Mouse (Mus musculus) midbrain, embryonic 10.5 days (tissue): ENCODE data around the gene Rpl22l1. TPM values are rescaled to one million over a fixed set of nuclear protein-coding genes. Genes with fewer than 3 reads are reported as not detected.
"Not testable (repeated sequence)": the region's sequence is repeated elsewhere in the genome, so short reads cannot be mapped to it uniquely, and the experiment has no call there.

Experiments used
- DNase-seq: peaks from one replicate; pipeline ENCODE4 v3.0.0-alpha.2; 2017; ENCODE audit warnings: low spot score
- H3K27ac ChIP-seq: fragments of 300-500 bp; sonication (generic); replicated peaks from 2 replicates; pipeline ENCODE4 v1.5.1; 2016; ENCODE audit warnings: mild to moderate bottlenecking
- H3K27me3 ChIP-seq: fragments of 300-500 bp; sonication (generic); 2 replicates; pipeline ENCODE4 v1.6.1; 2016; ENCODE audit warnings: low read depth, mild to moderate bottlenecking; ENCODE audit not compliant: poor library complexity, severe bottlenecking
- H3K36me3 ChIP-seq: fragments of 300-500 bp; sonication (generic); 2 replicates; pipeline ENCODE4 v1.6.1; 2016; ENCODE audit warnings: mild to moderate bottlenecking, moderate library complexity
- H3K4me1 ChIP-seq: fragments of 300-500 bp; sonication (generic); 2 replicates; pipeline ENCODE4 v1.6.1; 2016
- H3K4me3 ChIP-seq: fragments of 300-500 bp; sonication (generic); 2 replicates; pipeline ENCODE4 v1.5.1; 2016; ENCODE audit warnings: mild to moderate bottlenecking, moderate library complexity
- H3K9me3 ChIP-seq: fragments of 300-500 bp; sonication (generic); replicated peaks from 2 replicates; pipeline ENCODE4 v1.6.1; 2016; ENCODE audit warnings: mild to moderate bottlenecking
- WGBS: fragments of 180-500 bp; shearing (Covaris S2); methylation state at CpG from one replicate; pipeline ENCODE4 v1.1.7; 2016; 5-methylcytosine and 5-hydroxymethylcytosine counted together
- polyA plus RNA-seq: library from polyadenylated mRNA; unstranded; fragments of >200 nt; fragmentation: Nextera tagmentation; extraction: Ambion mirVana; gene quantifications from 2 replicates; pipeline ENCODE4 v1.2.1, GENCODE M21; 2016

Gene Rpl22l1
- polyA plus RNA-seq: 264 and 327 TPM in 2 replicates

GRCm38 (mm10) chr3:28805301-28806097 lies at the start of gene Rpl22l1:
Gene Rpl22l1 (plus strand): TSS chr3:28805436.
- under 1% methylated on average over 72 of the region's 72 CpGs for WGBS
- peaks cover 29% of the 10 kb centered on the region for H3K36me3 ChIP-seq
- no peaks in the 10 kb centered on the region for H3K9me3 ChIP-seq
- peak within 1 kb of the TSS; percentile 96 for H3K27ac ChIP-seq
- peaks cover 15% of the 10 kb centered on the region for H3K4me1 ChIP-seq
- H3K4me3 ChIP-seq: peak within 1 kb of the TSS; percentile 90
- no peaks in the 10 kb centered on the region for H3K27me3 ChIP-seq
- DNase-seq: peak; percentile 98

DNA sequence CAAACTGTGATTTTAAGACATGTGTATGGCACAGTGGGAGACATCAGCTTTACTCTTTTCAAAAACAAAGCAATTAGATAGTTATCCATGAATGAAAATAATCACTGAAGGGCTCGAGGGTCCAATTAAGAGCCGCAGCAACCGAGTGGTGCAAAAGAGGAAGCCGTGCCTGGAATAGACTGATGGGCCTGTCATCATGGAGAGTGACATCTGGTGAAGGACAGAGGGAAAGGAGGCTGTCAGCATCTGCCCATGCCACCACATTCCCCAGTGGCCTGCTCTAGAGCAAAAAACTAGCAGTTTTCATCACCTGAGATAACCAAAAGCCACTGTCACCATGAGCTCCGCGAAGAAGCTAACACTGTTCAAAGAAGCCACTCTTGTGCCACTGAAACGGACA lies 49.8 kb upstream of the Rpl22l1 start:
- 90% methylated on average over 7 of the region's 7 CpGs for WGBS
- no peak overlapping the region for H3K27ac ChIP-seq
- no peaks in the 10 kb centered on the region for H3K27me3 ChIP-seq
- H3K9me3 ChIP-seq: no peaks in the 10 kb centered on the region
- DNase-seq: no peak
- H3K4me3 ChIP-seq: no peak overlapping the region
- no peaks in the 10 kb centered on the region for H3K36me3 ChIP-seq
- no peaks in the 10 kb centered on the region for H3K4me1 ChIP-seq

DNA sequence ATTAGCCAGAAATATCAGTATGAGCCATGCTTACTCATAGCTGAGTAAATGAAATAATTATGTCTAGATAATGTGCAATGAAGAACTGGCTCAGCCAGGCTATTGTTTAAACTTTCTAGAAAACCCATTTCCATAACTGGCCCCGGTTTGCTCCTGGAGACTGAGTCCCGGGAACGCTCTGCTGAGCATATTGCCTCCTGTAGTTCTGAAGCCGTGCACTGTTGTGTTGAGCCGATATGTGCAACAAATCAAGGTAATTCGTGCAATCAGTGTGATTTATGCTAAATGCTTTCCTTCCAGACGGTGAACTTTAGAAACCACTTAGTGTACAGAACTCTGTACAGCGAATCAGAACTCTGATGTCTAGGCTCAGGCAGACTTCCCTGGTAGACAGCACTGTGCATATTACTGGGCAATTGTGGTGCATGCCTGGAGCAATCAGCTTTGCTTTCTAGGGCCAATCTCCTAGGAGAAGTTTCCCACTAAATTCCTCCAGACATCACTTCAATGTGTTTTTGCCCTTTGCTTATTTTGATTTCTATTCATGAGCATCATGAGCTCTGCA lies 43.9 kb upstream of the Rpl22l1 start:
- H3K36me3 ChIP-seq: no peaks in the 10 kb centered on the region
- no peak overlapping the region for H3K4me3 ChIP-seq
- H3K9me3 ChIP-seq: no peaks in the 10 kb centered on the region
- no peak overlapping the region for H3K27ac ChIP-seq
- no peaks in the 10 kb centered on the region for H3K4me1 ChIP-seq
- WGBS: 92% methylated on average over 8 of the region's 8 CpGs
- no peak for DNase-seq
- H3K27me3 ChIP-seq: no peaks in the 10 kb centered on the region

- Histone ChIP-seq H3K4me3 (no peak overlapping the region), H3K27me3 (no peaks in the 10 kb centered on the region), H3K36me3 (no peaks in the 10 kb centered on the region), H3K4me1 (no peaks in the 10 kb centered on the region), H3K27ac (no peak overlapping the region), H3K9me3 (no peaks in the 10 kb centered on the region)
- WGBS: 89% methylated on average over 4 of the region's 4 CpGs
- DNase-seq: no peak
Measured at GRCm38 (mm10) chr3:28766935-28767334, 38.3 kb upstream of the Rpl22l1 start.

- no peaks in the 10 kb centered on the region for H3K36me3 ChIP-seq
- H3K9me3 ChIP-seq: no peaks in the 10 kb centered on the region
- WGBS: 82% methylated on average over 3 of the region's 3 CpGs
- no peaks in the 10 kb centered on the region for H3K27me3 ChIP-seq
- DNase-seq: no peak
- no peak overlapping the region for H3K27ac ChIP-seq
- no peaks in the 10 kb centered on the region for H3K4me1 ChIP-seq
- no peak overlapping the region for H3K4me3 ChIP-seq
Measured at GRCm38 (mm10) chr3:28768222-28768621, 37.0 kb upstream of the Rpl22l1 start.

DNA sequence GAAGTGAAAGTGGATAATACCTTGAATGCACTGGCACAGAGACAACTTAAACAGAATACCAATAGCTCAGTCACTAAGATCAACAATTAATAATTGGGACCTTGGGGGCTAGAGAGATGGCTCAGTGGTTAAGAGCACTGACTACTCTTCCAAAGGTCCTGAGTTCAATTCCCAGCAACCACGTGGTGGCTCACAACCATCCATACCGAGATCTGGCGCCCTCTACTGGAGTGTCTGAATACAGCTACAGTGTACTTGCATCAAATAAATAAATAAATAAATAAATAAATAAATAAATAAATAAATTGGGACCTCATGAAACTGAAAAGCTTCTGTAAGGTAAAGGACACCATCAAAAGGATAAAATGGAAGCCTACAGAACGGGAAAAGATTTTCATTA lies 32.3 kb upstream of the Rpl22l1 start:
- H3K27me3 ChIP-seq, DNase-seq, H3K36me3 ChIP-seq, H3K4me1 ChIP-seq, H3K9me3 ChIP-seq, H3K27ac ChIP-seq, H3K4me3 ChIP-seq: not testable (repeated sequence)
- WGBS: 55% methylated on average over 4 of the region's 4 CpGs

GRCm38 (mm10) chr3:28775361-28775760 lies 29.9 kb upstream of the Rpl22l1 start:
- H3K9me3 ChIP-seq: peaks cover 3% of the 10 kb centered on the region
- no peaks in the 10 kb centered on the region for H3K4me1 ChIP-seq
- WGBS: 89% methylated on average over 7 of the region's 7 CpGs
- peaks cover 12% of the 10 kb centered on the region for H3K27me3 ChIP-seq
- DNase-seq: no peak
- no peaks in the 10 kb centered on the region for H3K36me3 ChIP-seq
- H3K27ac ChIP-seq: no peak overlapping the region
- no peak overlapping the region for H3K4me3 ChIP-seq

- peaks cover 17% of the 10 kb centered on the region for H3K27me3 ChIP-seq
- H3K36me3 ChIP-seq: no peaks in the 10 kb centered on the region
- H3K4me3 ChIP-seq: no peak overlapping the region
- peaks cover 7% of the 10 kb centered on the region for H3K9me3 ChIP-seq
- no peak overlapping the region for H3K27ac ChIP-seq
- 86% methylated on average over 1 of the region's 1 CpGs for WGBS
- DNase-seq: no peak
- no peaks in the 10 kb centered on the region for H3K4me1 ChIP-seq
Measured at GRCm38 (mm10) chr3:28775958-28776357, 29.3 kb upstream of the Rpl22l1 start.

DNA sequence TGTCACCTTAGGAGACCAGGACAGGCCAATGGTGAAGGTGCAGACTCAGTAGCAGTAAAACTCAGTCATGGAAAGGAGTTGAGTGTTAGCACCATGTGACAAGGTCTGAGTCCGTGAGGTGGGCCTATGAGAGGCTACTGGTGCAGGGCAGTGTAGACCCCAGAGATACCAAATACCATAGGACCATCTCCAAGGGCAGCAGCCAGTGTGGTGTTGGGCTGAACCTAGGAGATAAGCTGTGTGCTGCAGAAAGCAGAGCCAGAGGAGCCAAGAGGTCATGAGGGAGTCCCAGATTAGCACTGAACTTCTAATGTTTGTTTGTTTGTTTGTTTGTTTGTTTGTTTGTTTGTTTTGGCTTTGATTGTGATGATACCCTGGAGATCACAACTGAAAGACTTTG lies 28.7 kb upstream of the Rpl22l1 start:
- H3K4me1 ChIP-seq: peaks cover 1% of the 10 kb centered on the region
- no peaks in the 10 kb centered on the region for H3K36me3 ChIP-seq
- 88% methylated on average over 1 of the region's 1 CpGs for WGBS

GRCm38 (mm10) chr3:28780511-28780910 lies 24.7 kb upstream of the Rpl22l1 start:
- 74% methylated on average over 9 of the region's 9 CpGs for WGBS
- Histone ChIP-seq H3K4me3 (peak overlapping the region; percentile 81), H3K27ac (no peak overlapping the region)

More for the DNA sequence above, 28.7 kb upstream of the Rpl22l1 start:
- no peak overlapping the region for H3K4me3 ChIP-seq
- no peak overlapping the region for H3K27ac ChIP-seq
- peaks cover 7% of the 10 kb centered on the region for H3K9me3 ChIP-seq
- H3K27me3 ChIP-seq: peaks cover 17% of the 10 kb centered on the region
- DNase-seq: no peak

DNA sequence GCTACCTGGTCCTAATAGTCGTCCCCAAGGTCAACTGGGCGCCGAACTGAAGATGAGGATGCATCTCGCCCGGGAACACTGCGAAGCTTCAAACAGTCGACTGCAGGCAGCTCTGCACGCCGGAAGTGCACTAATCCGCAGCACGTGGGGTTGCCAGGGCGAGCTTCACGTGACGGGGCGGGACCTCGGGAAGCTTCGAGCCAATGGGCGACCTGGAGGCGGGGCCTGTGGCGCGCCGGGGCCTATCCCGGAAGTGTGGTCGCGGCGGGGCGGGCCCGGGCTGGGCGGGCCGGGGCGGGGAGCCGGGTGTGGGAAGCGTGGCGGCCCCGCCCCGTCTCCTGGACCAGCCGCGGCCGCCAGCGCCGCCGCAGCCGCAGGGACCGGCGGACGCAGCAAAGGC lies 24.2 kb upstream of the Rpl22l1 start, which contains the start of gene Eif5a2:
Gene Eif5a2 (plus strand): TSS at position 283 of the 400 bp plus-strand sequence.
- Histone ChIP-seq H3K36me3 (no peaks in the 10 kb centered on the region), H3K4me3 (peak within 1 kb of the TSS; percentile 81), H3K27ac (peak within 1 kb of the TSS; percentile 81), H3K9me3 (peaks cover 7% of the 10 kb centered on the region), H3K4me1 (peaks cover 9% of the 10 kb centered on the region), H3K27me3 (peaks cover 33% of the 10 kb centered on the region)
- WGBS: 3% methylated on average over 46 of the region's 46 CpGs
- DNase-seq: peak; percentile 95

More at GRCm38 (mm10) chr3:28780511-28780910, 24.7 kb upstream of the Rpl22l1 start:
- Histone ChIP-seq H3K36me3 (no peaks in the 10 kb centered on the region), H3K4me1 (peaks cover 9% of the 10 kb centered on the region), H3K27me3 (peaks cover 33% of the 10 kb centered on the region), H3K9me3 (peaks cover 7% of the 10 kb centered on the region)
- DNase-seq: no peak

GRCm38 (mm10) chr3:28781422-28781821 lies 23.8 kb upstream of the Rpl22l1 start:
- Histone ChIP-seq H3K9me3 (peaks cover 7% of the 10 kb centered on the region), H3K36me3 (no peaks in the 10 kb centered on the region), H3K4me1 (peaks cover 9% of the 10 kb centered on the region), H3K4me3 (peak overlapping the region; percentile 81), H3K27ac (peak overlapping the region; percentile 81), H3K27me3 (peaks cover 33% of the 10 kb centered on the region)
- no peak for DNase-seq
- 1% methylated on average over 38 of the region's 41 CpGs for WGBS

DNA sequence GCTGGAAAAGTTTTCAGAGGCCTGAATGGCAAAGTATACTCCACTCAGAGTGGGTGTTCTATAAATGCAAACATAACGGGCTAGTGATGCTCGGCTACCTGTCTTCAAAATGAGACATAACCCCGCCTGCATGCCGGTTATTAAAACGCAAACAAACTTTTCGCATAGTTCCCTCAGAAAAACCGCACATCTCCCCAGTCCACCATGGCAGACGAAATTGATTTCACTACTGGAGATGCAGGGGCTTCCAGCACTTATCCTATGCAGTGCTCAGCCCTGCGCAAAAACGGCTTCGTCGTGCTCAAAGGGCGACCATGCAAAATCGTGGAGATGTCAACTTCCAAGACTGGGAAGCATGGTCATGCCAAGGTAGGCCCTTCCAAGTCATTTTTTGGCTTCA lies 23.4 kb upstream of the Rpl22l1 start:
- H3K27ac ChIP-seq: peak overlapping the region; percentile 81; the same call in 1 of the 2 replicates
- no peaks in the 10 kb centered on the region for H3K36me3 ChIP-seq
- H3K27me3 ChIP-seq: peaks cover 33% of the 10 kb centered on the region
- peaks cover 7% of the 10 kb centered on the region for H3K9me3 ChIP-seq
- peaks cover 9% of the 10 kb centered on the region for H3K4me1 ChIP-seq
- DNase-seq: peak; percentile 14
- H3K4me3 ChIP-seq: peak overlapping the region; percentile 81
- WGBS: 20% methylated on average over 14 of the region's 14 CpGs
